Mouse (Mus musculus) liver, postnatal 0 days (tissue): ENCODE data around the gene Apba2.

ENCODE experiments used
- CTCF ChIP-seq: sonication (generic); IDR thresholded peaks from 2 replicates; pipeline ENCODE4 v1.5.1; 2016; ENCODE audit warnings: antibody characterized with exemption, low read depth
- EP300 ChIP-seq: IDR thresholded peaks from 2 replicates; pipeline ENCODE4 v1.6.1; 2016; ENCODE audit warnings: antibody characterized with exemption, low read depth, mild to moderate bottlenecking

DNA sequence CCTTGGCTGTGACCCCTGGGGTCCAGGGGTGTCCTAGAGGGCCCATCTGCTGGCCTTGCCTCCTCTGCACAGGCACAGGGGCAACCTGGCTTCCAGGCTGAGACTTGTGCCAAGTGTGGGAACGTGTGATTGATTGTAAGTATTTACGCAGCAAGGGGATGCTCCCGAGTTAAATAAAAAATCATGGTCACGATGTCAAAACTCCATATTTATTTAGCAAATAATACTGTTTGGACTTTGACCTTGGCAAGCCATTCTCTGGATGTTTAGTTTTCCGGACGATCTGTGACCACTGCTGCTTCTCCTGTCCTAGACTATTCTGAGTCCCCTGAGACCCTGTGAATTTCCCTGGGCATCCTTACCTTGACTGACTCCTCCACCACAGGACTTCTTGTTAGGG is 252.2 kb downstream of the Apba2 start:
- TF ChIP-seq CTCF, result no peak
- TF ChIP-seq EP300, result no peak
